Mouse (Mus musculus) hindbrain, postnatal 0 days (tissue): ENCODE data around the gene Pah. TPM values are rescaled to one million over a fixed set of nuclear protein-coding genes. Genes with fewer than 3 reads are reported as not detected.

Experiments
- ATAC-seq: fragments of 200-750 bp; cut with Nextera tagmentation; 2 replicates; pipeline ENCODE4 v1.8.0; 2017; ENCODE audit warnings: mild to moderate bottlenecking, moderate TSS enrichment, moderate library complexity
- DNase-seq: peaks from one replicate; pipeline ENCODE4 v3.0.0-alpha.2; 2015; ENCODE audit warnings: low spot score
- H3K27ac ChIP-seq: fragments of 300-500 bp; sonication (generic); 2 replicates; pipeline ENCODE4 v1.5.1; 2014; ENCODE audit warnings: mild to moderate bottlenecking
- H3K27me3 ChIP-seq: fragments of 300-500 bp; sonication (generic); 2 replicates; pipeline ENCODE4 v1.6.1; 2014; ENCODE audit warnings: low read length, mixed read lengths; ENCODE audit not compliant: insufficient read depth
- H3K36me3 ChIP-seq: fragments of 300-500 bp; sonication (generic); 2 replicates; pipeline ENCODE4 v1.6.1; 2014; ENCODE audit warnings: low read length, mixed read lengths; ENCODE audit not compliant: insufficient read depth
- H3K4me1 ChIP-seq: fragments of 300-500 bp; sonication (generic); 2 replicates; pipeline ENCODE4 v1.6.1; 2014; ENCODE audit warnings: antibody characterized with exemption, low read length, mixed read lengths; ENCODE audit not compliant: insufficient read depth
- H3K4me2 ChIP-seq: fragments of 300-500 bp; sonication (generic); 2 replicates; pipeline ENCODE4 v1.6.1; 2014; ENCODE audit warnings: low read depth, mild to moderate bottlenecking, low read length, moderate library complexity, mixed read lengths
- H3K4me3 ChIP-seq: fragments of 300-500 bp; sonication (generic); 2 replicates; pipeline ENCODE4 v1.5.1; 2014; ENCODE audit warnings: low read length
- H3K9ac ChIP-seq: fragments of 300-500 bp; sonication (generic); replicated peaks from 2 replicates; pipeline ENCODE4 v1.6.1; 2014; ENCODE audit warnings: mild to moderate bottlenecking, low read length, moderate library complexity, mixed read lengths
- H3K9me3 ChIP-seq: fragments of 300-500 bp; sonication (generic); 2 replicates; pipeline ENCODE4 v1.6.1; 2016; ENCODE audit warnings: low read length, mixed read lengths
- CTCF ChIP-seq: IDR thresholded peaks from 2 replicates; pipeline ENCODE4 v1.5.1; 2016; ENCODE audit warnings: antibody characterized with exemption, control low read depth, low read depth
- WGBS: fragments of 180-500 bp; shearing (Covaris S2); extraction: QIAGEN DNeasy Blood & Tissue Kit; methylation state at CpG from one replicate; pipeline ENCODE4 v1.1.7; 2014; 5-methylcytosine and 5-hydroxymethylcytosine counted together
- polyA plus RNA-seq: library from polyadenylated mRNA; unstranded; fragments of >200 nt; fragmentation: Nextera tagmentation; extraction: Ambion mirVana; gene quantifications from 2 replicates; pipeline ENCODE4 v1.2.1, GENCODE M21; 2015
- total RNA-seq: library from RNA; depleted of rRNA; stranded (reverse); fragments of >200 nt; gene quantifications from 2 replicates; pipeline ENCODE4 v1.2.3, GENCODE M21; 2014

Gene Pah
- total and polyA plus RNA-seq, 2 experiments from 2014 or later, result 0.10 to 0.37 TPM

DNA sequence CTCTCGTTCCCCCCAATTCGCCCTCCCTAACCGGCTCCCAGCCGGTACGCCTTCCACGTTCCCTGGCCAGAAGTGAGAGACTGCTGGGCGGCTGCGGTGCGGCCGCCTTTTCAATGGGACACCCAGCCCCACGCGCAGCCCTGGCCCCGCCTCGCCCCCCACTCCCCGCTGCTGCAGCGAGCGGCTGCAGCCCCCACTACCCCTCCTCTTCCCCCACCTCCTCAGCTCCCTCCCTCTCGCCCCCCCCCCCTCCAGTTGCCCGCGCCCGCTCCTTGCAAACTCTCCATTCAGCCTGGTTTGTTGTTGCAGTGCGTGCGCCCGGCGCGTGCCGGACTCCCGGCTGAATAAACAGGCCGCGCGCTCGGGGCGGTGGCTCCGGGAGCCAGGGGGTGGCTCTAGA lies 28.0 kb upstream of the Pah start, which contains the start of gene Ascl1:
TSS of gene Ascl1 (minus strand) at position 85 of the 400 bp plus-strand sequence.
- DNase-seq, result peak; percentile 71
- Histone ChIP-seq H3K36me3 (no peaks in the 10 kb centered on the region), H3K9ac (peak within 1 kb of the TSS; percentile 58), H3K27ac (peak within 1 kb of the TSS; percentile 76), H3K4me1 (peaks cover 7% of the 10 kb centered on the region; the same call in 1 of the 2 replicates), H3K4me2 (peak within 1 kb of the TSS; percentile 93), H3K4me3 (peak within 1 kb of the TSS; percentile 71), H3K27me3 (peaks cover 10% of the 10 kb centered on the region; the same call in 1 of the 2 replicates), H3K9me3 (no peaks in the 10 kb centered on the region)
- TF ChIP-seq CTCF, result no peak
- ATAC-seq, result peak; percentile 28; the same call in 1 of the 2 replicates
- under 1% methylated on average over 29 of the region's 34 CpGs for WGBS

GRCm38 (mm10) chr10:87494176-87494575 lies 27.4 kb upstream of the Pah start:
- no peak overlapping the region; the same call in 1 of the 2 replicates for H3K9ac ChIP-seq
- 3% methylated on average over 4 of the region's 4 CpGs for WGBS

GRCm38 (mm10) chr10:87494596-87494995 lies 27.0 kb upstream of the Pah start:
- peak; percentile 81 for ATAC-seq
- H3K4me3 ChIP-seq, result peak overlapping the region; percentile 71
- TF ChIP-seq CTCF, result no peak
- DNase-seq, result peak; percentile 79
- 4% methylated on average over 18 of the region's 18 CpGs for WGBS
- peak overlapping the region; percentile 93 for H3K4me2 ChIP-seq
- H3K27ac ChIP-seq, result no peak overlapping the region
- peaks cover 10% of the 10 kb centered on the region; the same call in 1 of the 2 replicates for H3K27me3 ChIP-seq
- no peak overlapping the region for H3K9ac ChIP-seq
- H3K9me3 ChIP-seq, result no peaks in the 10 kb centered on the region
- H3K36me3 ChIP-seq, result no peaks in the 10 kb centered on the region
- peaks cover 7% of the 10 kb centered on the region; the same call in 1 of the 2 replicates for H3K4me1 ChIP-seq

More at GRCm38 (mm10) chr10:87494176-87494575, 27.4 kb upstream of the Pah start:
- Histone ChIP-seq H3K4me1 (peaks cover 7% of the 10 kb centered on the region; the same call in 1 of the 2 replicates), H3K27me3 (peaks cover 10% of the 10 kb centered on the region; the same call in 1 of the 2 replicates), H3K9me3 (no peaks in the 10 kb centered on the region), H3K4me2 (peak overlapping the region; percentile 93), H3K36me3 (no peaks in the 10 kb centered on the region), H3K4me3 (peak overlapping the region; percentile 71), H3K27ac (0 out of 2 replicates have a peak overlapping the region, but pooled peaks have one; percentile 76)
- DNase-seq (no peak), ATAC-seq (no peak)
- no peak for TF ChIP-seq CTCF

- H3K4me3 ChIP-seq, result no peak overlapping the region
- H3K9ac ChIP-seq, result no peak overlapping the region
- H3K9me3 ChIP-seq, result no peaks in the 10 kb centered on the region
- H3K4me1 ChIP-seq, result peaks cover 6% of the 10 kb centered on the region; the same call in 1 of the 2 replicates
- no peak overlapping the region for H3K4me2 ChIP-seq
- DNase-seq (no peak), ATAC-seq (no peak)
- WGBS, result 90% methylated on average over 2 of the region's 2 CpGs
- no peak overlapping the region for H3K27ac ChIP-seq
- peaks cover 10% of the 10 kb centered on the region; the same call in 1 of the 2 replicates for H3K27me3 ChIP-seq
- no peak for TF ChIP-seq CTCF
- H3K36me3 ChIP-seq, result no peaks in the 10 kb centered on the region
Observed at GRCm38 (mm10) chr10:87497056-87497455, 24.5 kb upstream of the Pah start.

- H3K4me3 ChIP-seq, result peak overlapping the region; percentile 17
- 4% methylated on average over 20 of the region's 20 CpGs for WGBS
- peak overlapping the region; percentile 50 for H3K4me2 ChIP-seq
- no peak for TF ChIP-seq CTCF
- H3K27me3 ChIP-seq, result peaks cover 8% of the 10 kb centered on the region; the same call in 1 of the 2 replicates
- ATAC-seq, result no peak
- no peak overlapping the region for H3K9ac ChIP-seq
- H3K36me3 ChIP-seq, result no peaks in the 10 kb centered on the region
- no peaks in the 10 kb centered on the region for H3K4me1 ChIP-seq
- no peak overlapping the region for H3K27ac ChIP-seq
- no peak for DNase-seq
- no peaks in the 10 kb centered on the region for H3K9me3 ChIP-seq
Observed at GRCm38 (mm10) chr10:87500926-87501658, 20.5 kb upstream of the Pah start.

DNA sequence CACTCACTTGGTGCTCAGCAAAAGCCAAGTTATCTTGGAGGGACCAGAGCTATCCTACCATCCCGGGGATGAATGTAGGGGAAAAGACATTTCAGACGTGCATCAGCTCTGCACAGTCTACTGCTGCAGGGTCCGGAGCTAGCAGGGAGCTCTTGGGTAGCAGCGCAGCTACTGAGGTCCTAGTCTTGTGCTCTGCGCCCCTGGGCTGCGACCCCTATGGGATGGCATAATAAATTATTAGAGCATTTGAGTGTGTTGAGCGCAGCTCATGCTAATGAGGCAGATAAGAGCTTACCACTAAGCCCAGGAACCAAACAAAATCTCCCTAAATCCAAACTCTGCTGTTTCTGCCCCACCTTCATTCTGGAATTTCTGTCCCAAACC lies 19.9 kb upstream of the Pah start:
- no peak overlapping the region for H3K27ac ChIP-seq
- DNase-seq, result peak; percentile 27
- peak overlapping the region; percentile 50 for H3K4me2 ChIP-seq
- no peak overlapping the region for H3K9ac ChIP-seq
- H3K9me3 ChIP-seq, result no peaks in the 10 kb centered on the region
- peaks cover 7% of the 10 kb centered on the region; the same call in 1 of the 2 replicates for H3K27me3 ChIP-seq
- no peaks in the 10 kb centered on the region for H3K4me1 ChIP-seq
- ATAC-seq, result no peak
- 5% methylated on average over 7 of the region's 7 CpGs for WGBS
- 0 out of 2 replicates have a peak, but pooled peaks have one; percentile 4 for TF ChIP-seq CTCF
- peak overlapping the region; percentile 17; the same call in 1 of the 2 replicates for H3K4me3 ChIP-seq
- H3K36me3 ChIP-seq, result no peaks in the 10 kb centered on the region

- no peaks in the 10 kb centered on the region for H3K9me3 ChIP-seq
- no peak overlapping the region for H3K27ac ChIP-seq
- peaks cover 3% of the 10 kb centered on the region; the same call in 1 of the 2 replicates for H3K27me3 ChIP-seq
- H3K4me1 ChIP-seq, result no peaks in the 10 kb centered on the region
- peak; percentile 74 for TF ChIP-seq CTCF
- peak; percentile 62; the same call in 1 of the 2 replicates for ATAC-seq
- DNase-seq, result peak; percentile 51
- H3K36me3 ChIP-seq, result no peaks in the 10 kb centered on the region
- WGBS, result 10% methylated on average over 5 of the region's 5 CpGs
- 0 out of 2 replicates have a peak overlapping the region, but pooled peaks have one; percentile 14 for H3K4me2 ChIP-seq
- H3K9ac ChIP-seq, result no peak overlapping the region
- H3K4me3 ChIP-seq, result no peak overlapping the region
Observed at GRCm38 (mm10) chr10:87502283-87502682, 19.3 kb upstream of the Pah start.
